Mouse (Mus musculus): Measurements from ENCODE around the gene Csrnp1. TPM values are rescaled to one million over a fixed set of nuclear protein-coding genes. Genes with fewer than 3 reads are reported as not detected.

The Csrnp1 gene
- total and polyA plus RNA-seq, 2 experiments: 9.2 to 9.7 TPM

DNA sequence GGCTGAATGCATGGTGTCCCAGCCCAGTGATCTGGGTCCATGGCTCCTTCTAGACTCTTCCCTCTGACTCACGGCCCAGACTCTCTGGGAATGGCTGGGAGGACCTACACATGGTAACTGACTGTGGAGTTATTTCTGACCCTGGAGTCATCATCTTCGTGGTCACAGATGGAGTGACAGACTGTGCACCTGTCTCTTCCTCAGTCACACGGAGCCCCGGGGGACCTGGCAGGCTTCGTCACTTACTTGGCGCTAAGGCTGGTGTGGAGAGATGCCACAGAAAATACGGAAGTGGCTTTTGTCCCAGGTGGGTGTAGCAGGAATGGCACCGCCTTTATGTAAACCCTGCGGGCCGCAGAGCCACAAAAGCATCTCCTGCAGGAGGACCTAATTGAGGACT is 39.7 kb upstream of the Csrnp1 start:
- H3K9ac ChIP-seq (ENCODE audit: low read depth, low read length): no peak overlapping the region
- no peaks in the 10 kb centered on the region for H3K36me3 ChIP-seq (ENCODE audit: control insufficient read depth, insufficient read depth, low read length)
- H3K27me3 ChIP-seq (ENCODE audit: control insufficient read depth, insufficient read depth, low read length): no peaks in the 10 kb centered on the region
- no peak for DNase-seq (ENCODE audit: extremely low read depth, low read depth, low spot score)
- H3K27ac ChIP-seq (replicated peaks; ENCODE audit: insufficient read depth, low read depth, low read length): no peak overlapping the region
- 79% methylated on average over 10 of the region's 10 CpGs for WGBS
- H3K4me3 ChIP-seq (ENCODE audit: insufficient read depth, low read depth, low read length): no peak overlapping the region
- peaks cover 22% of the 10 kb centered on the region for H3K4me1 ChIP-seq (ENCODE audit: control insufficient read depth, insufficient read depth, low read length)
- no peaks in the 10 kb centered on the region for H3K79me2 ChIP-seq (ENCODE audit: control insufficient read depth, insufficient read depth, low read length)
- TF ChIP-seq CTCF (IDR thresholded peaks at IDR 0.05; ENCODE audit: low read depth, low read length) (no peak), POLR2A (IDR thresholded peaks at IDR 0.05; ENCODE audit: extremely low read depth, insufficient read depth, low read length) (no peak)

DNA sequence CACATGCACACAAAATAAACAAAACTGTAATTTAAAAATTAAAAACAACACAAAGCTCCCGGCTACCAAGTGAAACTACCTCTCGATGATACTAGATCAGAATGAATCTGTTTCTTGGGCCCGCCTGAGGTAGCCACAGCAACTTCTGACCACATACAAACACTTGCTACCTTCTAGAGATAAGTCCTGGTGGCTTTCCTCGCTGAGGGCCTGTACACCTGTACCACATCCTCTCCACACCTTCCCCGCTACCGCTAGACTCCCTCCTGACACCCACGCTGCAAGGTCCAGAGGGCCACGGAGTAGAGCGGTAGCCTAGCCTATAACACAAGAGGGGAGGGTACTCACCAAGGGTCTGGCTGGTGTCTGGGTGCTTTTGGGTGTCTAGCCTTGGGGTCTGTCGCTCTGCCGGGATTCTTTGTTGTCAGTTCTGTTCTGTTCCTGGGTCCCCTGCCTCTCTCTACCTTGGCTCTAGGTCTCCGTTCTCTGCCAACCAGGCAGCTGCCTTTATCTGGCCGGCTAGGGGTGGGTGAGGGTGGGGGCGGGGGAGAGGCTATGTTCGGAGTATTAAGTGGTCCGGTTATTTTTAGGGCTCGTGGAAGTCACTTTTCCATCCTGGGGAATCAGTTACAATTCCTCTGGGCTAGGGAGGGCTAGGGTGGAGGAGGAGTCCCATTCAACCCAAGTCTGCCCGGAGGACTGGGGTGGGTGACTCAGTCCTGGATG is 38.8 kb upstream of the Csrnp1 start, which contains the start of gene Xirp1:
Xirp1 (minus strand) TSS at position 513 of the 726 bp plus-strand sequence.
- Histone ChIP-seq H3K4me1 (ENCODE audit: control insufficient read depth, insufficient read depth, low read length) (peaks cover 22% of the 10 kb centered on the region), H3K79me2 (ENCODE audit: control insufficient read depth, insufficient read depth, low read length) (no peaks in the 10 kb centered on the region), H3K36me3 (ENCODE audit: control insufficient read depth, insufficient read depth, low read length) (no peaks in the 10 kb centered on the region), H3K4me3 (ENCODE audit: insufficient read depth, low read depth, low read length) (no peak within 1 kb of the TSS), H3K27me3 (ENCODE audit: control insufficient read depth, insufficient read depth, low read length) (no peaks in the 10 kb centered on the region), H3K9ac (ENCODE audit: low read depth, low read length) (peak within 1 kb of the TSS; percentile 12; the same call in 1 of the 2 replicates), H3K27ac (replicated peaks; ENCODE audit: insufficient read depth, low read depth, low read length) (0 out of 2 replicates have a peak within 1 kb of the TSS, but pooled peaks have one; percentile 24)
- TF ChIP-seq POLR2A (IDR thresholded peaks at IDR 0.05; ENCODE audit: extremely low read depth, insufficient read depth, low read length): no peak
- no peak for TF ChIP-seq CTCF (IDR thresholded peaks at IDR 0.05; ENCODE audit: low read depth, low read length)
- no peak for DNase-seq (ENCODE audit: extremely low read depth, low read depth, low spot score)
- 85% methylated on average over 18 of the region's 18 CpGs for WGBS

DNA sequence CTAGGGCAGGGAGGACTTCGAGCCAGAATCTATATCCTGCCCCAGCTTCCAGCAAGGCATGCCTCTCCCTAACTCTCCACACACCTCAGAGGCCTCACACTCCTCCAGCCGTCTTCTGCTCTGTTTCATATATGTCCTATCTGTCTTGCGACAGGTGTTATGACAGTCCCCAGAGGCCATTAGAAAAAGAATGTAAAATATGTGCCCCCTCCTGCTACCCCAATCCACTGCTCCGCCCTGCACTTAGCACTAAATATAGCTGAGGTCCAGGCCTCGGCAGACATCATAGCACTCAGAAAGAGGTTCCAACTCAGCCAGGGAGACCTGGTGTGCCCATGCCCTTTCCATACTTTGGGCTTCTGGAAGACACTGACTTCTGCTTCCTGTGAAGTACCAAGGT is 36.7 kb upstream of the Csrnp1 start:
- WGBS: 78% methylated on average over 5 of the region's 5 CpGs
- TF ChIP-seq POLR2A (IDR thresholded peaks at IDR 0.05; ENCODE audit: extremely low read depth, insufficient read depth, low read length) (no peak), CTCF (IDR thresholded peaks at IDR 0.05; ENCODE audit: low read depth, low read length) (no peak)
- no peak overlapping the region for H3K9ac ChIP-seq (ENCODE audit: low read depth, low read length)
- no peaks in the 10 kb centered on the region for H3K36me3 ChIP-seq (ENCODE audit: control insufficient read depth, insufficient read depth, low read length)
- H3K4me3 ChIP-seq (ENCODE audit: insufficient read depth, low read depth, low read length): no peak overlapping the region
- no peak overlapping the region for H3K27ac ChIP-seq (replicated peaks; ENCODE audit: insufficient read depth, low read depth, low read length)
- H3K27me3 ChIP-seq (ENCODE audit: control insufficient read depth, insufficient read depth, low read length): no peaks in the 10 kb centered on the region
- H3K4me1 ChIP-seq (ENCODE audit: control insufficient read depth, insufficient read depth, low read length): peaks cover 16% of the 10 kb centered on the region
- 0 out of 2 replicates have a peak, but pooled peaks cover 5% of the 10 kb centered on the region for H3K79me2 ChIP-seq (ENCODE audit: control insufficient read depth, insufficient read depth, low read length)
- DNase-seq (ENCODE audit: extremely low read depth, low read depth, low spot score): no peak

DNA sequence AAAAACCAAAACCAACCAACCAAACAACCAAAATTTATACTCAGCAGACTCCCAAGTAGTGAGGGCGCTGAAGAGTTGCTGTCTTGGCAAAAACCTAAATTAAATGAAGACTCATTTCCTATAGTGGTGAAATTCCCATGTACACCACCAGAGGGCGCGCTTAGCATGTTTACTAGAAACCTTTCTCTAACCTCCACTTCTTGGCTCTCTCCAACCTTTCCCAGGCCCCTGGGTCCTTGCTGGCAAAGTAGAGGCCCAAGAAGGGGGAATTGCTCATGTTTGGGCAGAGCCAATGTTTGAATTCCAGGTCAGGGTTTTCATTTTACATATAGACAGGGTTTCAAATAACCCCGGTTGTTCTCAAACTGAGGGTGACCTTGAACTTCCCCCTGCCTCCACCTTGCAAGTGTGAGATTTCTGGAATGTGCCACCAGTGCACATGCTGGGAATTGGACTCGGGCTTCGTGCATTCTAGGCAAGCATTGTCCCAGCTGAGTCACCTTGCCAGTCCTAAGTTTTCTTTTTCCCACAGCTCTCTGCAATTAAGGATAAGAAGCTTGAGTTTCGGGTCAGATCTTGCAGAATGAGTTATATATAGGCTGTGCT is 35.9 kb upstream of the Csrnp1 start:
- Histone ChIP-seq H3K27ac (replicated peaks; ENCODE audit: insufficient read depth, low read depth, low read length) (no peak overlapping the region), H3K4me3 (ENCODE audit: insufficient read depth, low read depth, low read length) (no peak overlapping the region), H3K27me3 (ENCODE audit: control insufficient read depth, insufficient read depth, low read length) (no peaks in the 10 kb centered on the region), H3K79me2 (ENCODE audit: control insufficient read depth, insufficient read depth, low read length) (0 out of 2 replicates have a peak, but pooled peaks cover 5% of the 10 kb centered on the region), H3K36me3 (ENCODE audit: control insufficient read depth, insufficient read depth, low read length) (no peaks in the 10 kb centered on the region), H3K4me1 (ENCODE audit: control insufficient read depth, insufficient read depth, low read length) (peaks cover 16% of the 10 kb centered on the region), H3K9ac (ENCODE audit: low read depth, low read length) (no peak overlapping the region)
- no peak for TF ChIP-seq POLR2A (IDR thresholded peaks at IDR 0.05; ENCODE audit: extremely low read depth, insufficient read depth, low read length)
- no peak; the same call in none of the 2 replicates for TF ChIP-seq CTCF (IDR thresholded peaks at IDR 0.05; ENCODE audit: low read depth, low read length)
- WGBS: 16% methylated on average over 7 of the region's 7 CpGs
- DNase-seq (ENCODE audit: extremely low read depth, low read depth, low spot score): peak; percentile 56

DNA sequence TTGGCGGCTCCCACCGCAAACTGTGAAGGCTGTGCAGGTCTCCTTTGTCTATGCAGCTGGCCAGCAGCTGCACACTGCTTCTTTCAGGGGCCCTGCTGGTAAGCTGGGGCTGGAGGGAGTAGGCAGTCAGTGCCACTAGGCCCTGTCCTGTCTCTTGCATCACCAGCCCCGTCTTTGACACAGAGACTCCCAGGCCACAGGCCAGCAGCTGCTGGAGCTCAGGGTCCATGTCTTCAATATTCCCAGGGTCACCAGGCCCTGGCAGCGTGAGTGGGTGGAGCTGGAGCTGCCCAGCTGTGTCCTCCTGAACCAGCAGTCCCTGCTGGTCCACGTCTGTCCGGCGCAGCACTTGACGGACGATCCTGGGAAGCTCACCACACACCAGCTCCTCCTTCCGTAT is 32.5 kb upstream of the Csrnp1 start:
- H3K36me3 ChIP-seq (ENCODE audit: control insufficient read depth, insufficient read depth, low read length): no peaks in the 10 kb centered on the region
- WGBS: 45% methylated on average over 10 of the region's 10 CpGs

More for the DNA sequence above, 32.5 kb upstream of the Csrnp1 start:
- DNase-seq (ENCODE audit: extremely low read depth, low read depth, low spot score): peak; percentile 93
- Histone ChIP-seq H3K4me1 (ENCODE audit: control insufficient read depth, insufficient read depth, low read length) (peaks cover 30% of the 10 kb centered on the region), H3K27ac (replicated peaks; ENCODE audit: insufficient read depth, low read depth, low read length) (peak overlapping the region; percentile 65), H3K9ac (ENCODE audit: low read depth, low read length) (peak overlapping the region; percentile 76), H3K4me3 (ENCODE audit: insufficient read depth, low read depth, low read length) (peak overlapping the region; percentile 56), H3K27me3 (ENCODE audit: control insufficient read depth, insufficient read depth, low read length) (no peaks in the 10 kb centered on the region), H3K79me2 (ENCODE audit: control insufficient read depth, insufficient read depth, low read length) (0 out of 2 replicates have a peak, but pooled peaks cover 5% of the 10 kb centered on the region)
- TF ChIP-seq POLR2A (IDR thresholded peaks at IDR 0.05; ENCODE audit: extremely low read depth, insufficient read depth, low read length) (peak; percentile 64), CTCF (IDR thresholded peaks at IDR 0.05; ENCODE audit: low read depth, low read length) (0 out of 2 replicates have a peak, but pooled peaks have one; percentile 7)

Data from liver, adult 2 months (tissue).